Mouse (Mus musculus) stomach, postnatal 0 days (tissue): ENCODE data around the gene Ambra1.

Experiments
- CTCF ChIP-seq: IDR thresholded peaks from 2 replicates; pipeline ENCODE4 v1.5.1; 2016; ENCODE audit warnings: antibody characterized with exemption, low read depth, mild to moderate bottlenecking, moderate library complexity
- EP300 ChIP-seq: optimal IDR thresholded peaks from 2 replicates; pipeline ENCODE3; 2016; ENCODE audit warnings: antibody characterized with exemption

DNA sequence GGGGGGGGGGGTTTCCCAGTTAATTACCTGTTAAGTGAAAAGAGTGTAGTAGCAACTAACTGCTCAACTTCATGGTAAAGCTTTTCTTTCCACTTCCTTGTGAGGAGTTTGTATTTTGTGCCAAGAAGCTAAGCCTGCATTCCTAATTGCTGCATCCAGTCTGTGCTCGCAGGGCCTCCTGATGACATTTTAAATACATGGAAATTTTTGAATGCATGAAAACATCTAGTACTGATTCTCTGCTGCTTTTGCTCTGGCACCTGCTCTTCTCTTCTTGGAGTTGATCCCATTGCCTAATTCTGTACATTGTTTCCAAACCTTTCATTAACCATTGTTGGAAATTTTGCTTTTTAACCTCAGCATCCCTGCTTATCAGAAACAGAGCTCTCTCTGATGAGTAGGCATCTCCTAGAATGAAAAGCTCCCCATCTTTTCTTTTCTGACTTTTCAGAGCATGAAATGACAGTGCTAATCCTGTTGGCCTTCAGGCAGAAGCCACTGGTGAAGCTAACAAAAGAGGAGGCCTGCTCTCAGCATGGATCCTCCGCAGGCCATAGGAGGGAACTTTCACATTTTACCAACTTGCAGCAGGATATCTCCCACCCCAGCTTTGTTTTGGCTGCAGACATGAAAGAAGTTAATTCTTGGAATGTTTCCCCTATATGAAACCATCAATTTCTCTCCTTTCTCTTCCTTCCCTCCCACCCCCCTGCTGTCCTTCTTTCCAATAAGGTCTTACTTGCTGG, 122.7 kb downstream of the Ambra1 start:
- TF ChIP-seq CTCF (no peak), EP300 (no peak)
